Mouse (Mus musculus) gastrocnemius, adult 8-10 months (tissue): ENCODE results near the gene Olfr365. TPM values are rescaled to one million over a fixed set of nuclear protein-coding genes. Genes with fewer than 3 reads are reported as not detected.

Source experiments
- DNase-seq, 2 experiments: peaks; one replicate each; pipeline ENCODE4 v3.0.0; 2022; ENCODE audit warnings: low spot score in 2 of 2
- total RNA-seq, 4 experiments: library from RNA; stranded (reverse); gene quantifications; 2 replicates each; pipeline ENCODE4 v1.2.4; 2022

Gene Olfr365
- total RNA-seq = not detected

DNA sequence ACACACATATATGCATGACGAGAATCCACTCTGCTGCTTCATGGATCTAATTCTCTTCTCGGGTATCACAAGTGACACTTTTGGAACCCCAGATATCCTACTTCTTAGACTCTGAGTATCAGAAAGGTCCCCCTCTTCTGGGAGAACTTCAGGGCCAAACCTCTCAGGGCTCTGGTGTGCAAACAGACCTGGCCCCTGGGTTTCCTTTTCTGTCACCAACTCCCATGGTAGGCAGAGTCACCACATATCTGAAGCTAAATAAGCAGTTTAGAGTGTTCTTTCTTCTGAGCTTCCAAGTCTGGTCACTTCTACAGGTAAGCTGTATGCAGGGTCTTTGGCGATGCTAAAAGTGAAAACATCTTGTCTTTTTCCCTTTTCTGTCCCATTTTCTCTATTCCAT is at the start of gene Olfr365:
TSS of gene Olfr365 (plus strand) at position 301 of the 400 bp plus-strand sequence.
- no peak for DNase-seq

DNA sequence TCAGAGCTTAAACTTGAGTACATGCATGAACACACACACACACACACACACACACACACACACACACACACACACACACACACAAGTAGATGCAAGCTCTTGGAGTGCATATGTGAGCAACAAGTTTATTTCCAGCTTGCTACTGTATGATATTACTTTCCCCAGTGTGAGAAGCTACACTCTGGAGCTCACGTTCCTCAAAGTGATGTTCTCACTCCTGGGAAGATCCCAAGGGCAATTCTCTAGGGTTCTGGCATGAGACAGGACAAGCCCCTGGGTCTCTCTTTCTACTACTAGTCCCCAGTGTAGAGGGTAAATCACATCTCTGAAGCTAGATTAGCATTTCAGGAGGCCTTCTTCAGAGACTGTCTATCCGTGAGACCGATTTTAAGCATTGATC is 49.0 kb upstream of the Olfr365 start, which contains the start of gene Olfr364-ps1:
TSS of gene Olfr364-ps1 (plus strand) at position 301 of the 400 bp plus-strand sequence.
- DNase-seq = no peak

DNA sequence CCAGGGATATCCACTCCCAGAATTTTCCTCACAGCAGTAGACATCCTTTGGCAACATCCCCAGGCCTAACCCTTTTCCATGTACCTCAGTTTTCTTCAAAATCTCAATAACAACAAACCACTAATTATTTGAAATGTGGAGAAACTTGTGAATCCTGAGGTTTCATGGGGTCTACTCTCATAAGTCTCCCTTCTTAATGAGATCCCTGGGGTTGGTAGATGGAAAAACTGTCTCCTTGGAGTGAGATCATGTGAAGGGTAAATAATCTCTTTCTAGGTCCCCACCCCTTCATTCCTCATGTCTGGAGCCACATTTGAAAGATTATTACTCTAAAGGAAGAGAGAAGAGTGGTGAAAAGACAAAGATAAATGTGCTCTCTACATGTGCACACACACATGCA is 23.3 kb downstream of the Olfr365 start, which contains the start of gene Olfr366:
TSS of gene Olfr366 (plus strand) at position 301 of the 400 bp plus-strand sequence.
- DNase-seq = no peak

Other genes starting within 250 kb of the Olfr365 start
- gene Olfr357, start 194.4 kb upstream of the Olfr365 start, total RNA-seq = not detected
- gene Olfr358, start 178.9 kb upstream of the Olfr365 start, total RNA-seq = not detected
- gene Olfr360, start 122.5 kb upstream of the Olfr365 start, total RNA-seq = not detected
- gene Olfr361, start 98.9 kb upstream of the Olfr365 start, total RNA-seq = not detected
- gene Olfr362, start 70.3 kb upstream of the Olfr365 start, total RNA-seq = not detected
- gene Olfr364-ps1, start 48.9 kb upstream of the Olfr365 start, total RNA-seq = not detected
- gene Olfr366, start 23.4 kb downstream of the Olfr365 start, total RNA-seq = not detected
- not detected for gene Olfr368, start 138.3 kb downstream of the Olfr365 start, total RNA-seq
- 10 to 100 TPM in 1 of 4 experiments, 1 to 10 TPM in 3; 8.2 to 11.7 (median 8.9) TPM for gene Pdcl, start 171.1 kb downstream of the Olfr365 start, total RNA-seq
- gene Rc3h2, start 234.7 kb downstream of the Olfr365 start, total RNA-seq = 10 to 100 TPM; 32.4 to 67.5 (median 43.8) TPM